Mouse (Mus musculus): ENCODE measurements around the gene Vrk1.

Vrk1 gene

DNA sequence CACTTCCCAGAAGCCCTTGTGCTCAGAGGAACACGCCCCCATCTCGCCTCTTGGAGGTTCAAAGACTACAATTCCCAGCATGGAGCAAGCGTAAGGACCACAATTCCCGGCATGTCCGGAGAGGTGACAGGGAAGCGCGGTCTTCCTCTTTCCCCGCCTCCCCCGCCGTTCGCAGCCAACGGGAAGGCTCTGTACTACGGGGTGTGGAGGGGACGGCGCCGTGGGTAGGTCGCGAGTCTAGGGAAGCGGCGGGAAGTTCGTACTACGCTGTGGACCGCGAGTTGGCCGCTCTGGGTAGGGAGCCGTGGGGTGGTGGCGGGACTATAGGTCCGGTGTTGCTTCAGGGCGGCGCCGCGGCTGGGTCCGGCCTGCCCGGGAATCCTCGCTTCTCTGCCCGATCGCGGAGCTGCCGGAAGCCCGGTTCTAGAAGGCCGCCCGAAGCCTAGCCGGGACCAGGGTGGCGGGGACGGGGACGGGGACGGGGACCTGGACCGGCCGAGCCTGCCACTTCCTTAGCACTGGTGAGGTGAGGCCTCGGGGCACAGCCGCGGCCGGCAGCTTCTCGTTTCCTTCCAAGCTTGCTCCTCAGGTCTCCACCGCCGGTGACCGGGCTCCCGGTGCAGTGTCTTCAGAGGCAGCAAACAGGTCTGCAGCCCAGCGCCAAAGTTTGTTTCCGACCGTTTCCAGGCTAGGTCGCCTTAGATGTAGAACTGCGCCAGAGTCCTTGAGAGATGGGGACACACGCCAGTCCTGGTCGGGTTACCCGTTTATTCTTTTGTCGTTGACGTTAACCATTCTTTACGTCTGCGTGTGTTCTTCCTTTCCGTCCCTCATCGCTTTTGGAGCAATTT is at the start of gene Vrk1:
Vrk1 (plus strand) TSS at position 164 of the 851 bp plus-strand sequence.
- peak; percentile 93 for DNase-seq (ENCODE audit: low read depth, low spot score)

DNA sequence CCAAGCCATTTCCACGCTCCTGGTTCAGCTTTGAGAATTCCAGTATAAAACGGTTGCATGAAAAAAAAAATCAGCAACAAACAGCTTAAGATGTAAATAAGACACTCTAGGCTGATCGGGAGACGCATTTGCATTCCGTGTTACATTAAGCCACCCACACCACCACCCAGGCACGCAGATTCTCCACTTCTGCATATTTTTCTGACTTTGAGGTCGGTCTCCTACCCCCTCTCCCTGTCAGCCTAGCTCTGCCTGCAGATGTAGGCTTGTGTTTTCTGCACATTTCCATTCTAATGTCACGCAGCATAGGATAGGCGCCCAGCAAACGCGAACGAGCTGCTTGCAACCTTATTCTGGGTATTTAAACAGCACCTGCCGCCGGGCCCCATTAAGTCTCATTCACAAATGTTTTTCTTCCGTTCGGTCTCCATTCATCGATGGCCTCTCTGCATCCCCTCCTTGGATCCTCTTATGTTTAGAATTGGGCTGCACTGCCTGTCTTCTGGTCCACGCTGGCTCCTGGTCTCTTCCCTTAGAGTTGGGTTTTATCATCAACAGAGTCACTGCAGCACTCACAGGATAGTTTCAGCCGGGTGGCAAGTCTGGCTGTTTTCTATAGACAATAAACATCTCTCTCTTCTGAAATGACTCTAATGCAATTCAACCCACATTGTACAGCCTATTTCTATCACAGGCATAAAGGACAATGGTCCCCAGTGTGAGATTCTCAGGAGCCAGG is 49.3 kb upstream of the Vrk1 start:
- no peak for DNase-seq (ENCODE audit: low read depth, low spot score)

DNA sequence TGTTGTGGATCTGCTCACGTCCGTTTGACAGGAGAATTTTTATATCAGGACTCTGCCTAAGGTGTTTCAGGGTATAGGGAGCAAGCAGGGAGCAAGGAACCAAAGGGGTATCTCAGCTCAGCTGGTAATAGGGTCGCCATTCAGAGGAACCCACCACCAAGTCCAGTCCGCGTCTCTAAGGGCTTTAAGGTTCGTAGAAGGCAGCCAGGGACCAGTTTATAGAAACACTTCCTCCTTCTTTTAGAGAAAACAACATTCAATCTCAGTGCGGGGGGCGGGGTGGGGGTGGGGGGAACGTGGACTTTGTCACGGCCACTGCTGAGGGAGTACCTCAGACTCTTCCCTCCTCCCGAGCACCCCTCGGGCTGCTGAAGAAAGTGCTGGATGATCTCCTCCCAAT is 48.4 kb upstream of the Vrk1 start:
- DNase-seq (ENCODE audit: low read depth, low spot score), result no peak

DNA sequence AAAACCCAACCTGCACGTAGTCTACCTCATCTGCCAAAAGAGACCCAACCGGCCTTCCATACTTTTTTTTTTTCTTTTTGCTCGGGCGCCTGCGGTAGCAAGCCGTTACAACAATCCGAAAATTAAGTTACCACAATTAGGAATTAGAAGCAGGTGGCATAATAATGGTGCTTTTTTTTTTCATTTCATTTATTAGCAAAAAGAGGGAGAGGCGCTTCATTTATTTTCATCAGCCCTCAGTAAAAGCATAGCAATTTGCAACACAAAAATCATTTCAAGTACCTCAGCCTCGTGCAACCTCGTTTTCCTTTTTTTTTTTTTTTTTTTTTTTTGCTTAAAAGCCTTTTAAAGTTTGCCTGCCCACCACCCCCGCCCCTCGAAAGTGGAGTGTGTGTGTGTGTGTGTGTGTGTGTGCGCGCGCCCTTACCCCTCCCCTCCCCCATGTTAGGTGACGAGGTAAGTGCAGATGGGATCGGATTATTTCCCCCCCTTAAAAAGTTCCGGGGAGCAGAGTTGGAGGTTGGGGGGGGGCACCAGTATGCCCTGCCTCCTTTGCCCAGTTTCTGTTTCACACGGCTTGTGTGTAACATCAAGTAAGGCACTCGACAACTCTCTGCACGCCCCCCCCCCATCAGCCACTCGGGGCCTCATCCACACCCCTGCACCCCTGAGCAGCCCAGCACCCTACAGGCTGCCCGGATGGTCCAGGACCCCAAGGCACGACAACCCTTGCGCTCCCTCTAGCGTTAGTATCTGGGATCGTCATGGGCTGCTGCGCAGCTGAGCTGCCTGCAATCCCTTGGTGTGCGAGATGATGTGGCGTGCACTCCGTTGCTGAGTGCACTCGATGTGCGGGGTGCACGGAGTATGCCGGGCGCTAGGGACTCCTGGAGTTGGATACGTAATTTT is 47.7 kb upstream of the Vrk1 start:
- peak; percentile 64 for DNase-seq (ENCODE audit: low read depth, low spot score)

DNA sequence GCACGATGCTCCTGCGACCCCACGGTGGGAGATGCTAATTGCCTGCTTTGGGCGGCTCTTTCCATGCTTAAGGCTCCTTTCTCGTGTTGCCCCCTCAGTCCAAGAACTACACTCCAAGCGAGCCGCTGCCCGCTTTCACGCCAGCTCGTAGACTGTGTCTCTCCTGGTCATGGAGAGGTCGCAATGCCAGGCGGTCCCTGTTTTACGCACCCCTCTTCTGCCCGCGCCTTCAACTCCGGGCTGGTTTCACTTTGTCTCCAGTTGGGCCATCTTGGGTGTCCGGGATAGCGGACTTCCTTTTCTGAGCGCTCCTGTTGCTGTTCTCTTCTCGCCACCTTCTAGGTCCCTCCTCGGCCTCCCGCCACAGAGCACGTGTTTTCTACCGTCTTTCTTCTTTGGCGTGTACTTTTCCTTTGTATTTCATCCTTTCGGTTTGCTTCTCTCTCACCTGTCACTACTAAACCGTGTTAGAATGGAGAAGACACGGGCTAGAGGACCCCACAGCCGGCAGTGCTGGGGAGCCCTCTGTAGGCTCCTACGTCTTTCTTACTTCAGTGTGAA is 46.9 kb upstream of the Vrk1 start:
- DNase-seq (ENCODE audit: low read depth, low spot score), result no peak

DNA sequence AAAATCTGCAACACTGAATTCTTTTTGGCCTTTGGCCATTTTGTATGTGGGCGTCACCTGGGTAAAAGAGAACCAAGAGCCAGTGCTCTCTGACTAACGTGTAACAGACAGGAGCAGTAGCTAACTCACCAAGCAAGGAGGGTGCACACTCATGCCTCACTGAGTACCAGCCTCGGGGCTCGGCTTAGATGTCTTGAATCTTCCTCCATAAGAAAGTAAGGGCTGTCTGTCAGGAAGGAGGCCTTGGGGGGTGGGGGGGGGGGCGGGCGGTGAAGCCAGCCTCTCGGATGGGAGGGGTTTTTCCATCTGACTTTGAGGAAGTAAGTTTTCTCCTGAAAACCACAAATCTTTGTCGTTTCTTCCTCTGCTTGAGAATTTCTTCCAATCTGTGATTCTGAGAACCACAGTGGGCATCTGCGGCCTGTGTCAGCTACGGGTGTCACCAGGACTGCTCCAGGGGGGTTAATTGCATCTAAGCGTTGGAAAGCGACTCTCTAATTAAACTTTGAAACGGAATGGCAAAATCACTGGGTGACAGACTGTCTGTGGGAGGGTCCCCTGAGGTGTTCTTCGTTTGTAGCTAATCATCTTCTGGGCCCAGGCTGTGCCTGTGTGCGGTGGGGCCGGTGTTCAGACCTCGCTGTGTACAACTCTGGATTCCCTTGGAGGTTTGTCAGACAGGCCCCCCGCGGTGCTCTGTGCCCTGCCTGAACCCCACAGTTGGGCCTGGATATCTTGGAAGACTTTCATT is 43.0 kb upstream of the Vrk1 start:
- no peak for DNase-seq (ENCODE audit: low read depth, low spot score)

DNA sequence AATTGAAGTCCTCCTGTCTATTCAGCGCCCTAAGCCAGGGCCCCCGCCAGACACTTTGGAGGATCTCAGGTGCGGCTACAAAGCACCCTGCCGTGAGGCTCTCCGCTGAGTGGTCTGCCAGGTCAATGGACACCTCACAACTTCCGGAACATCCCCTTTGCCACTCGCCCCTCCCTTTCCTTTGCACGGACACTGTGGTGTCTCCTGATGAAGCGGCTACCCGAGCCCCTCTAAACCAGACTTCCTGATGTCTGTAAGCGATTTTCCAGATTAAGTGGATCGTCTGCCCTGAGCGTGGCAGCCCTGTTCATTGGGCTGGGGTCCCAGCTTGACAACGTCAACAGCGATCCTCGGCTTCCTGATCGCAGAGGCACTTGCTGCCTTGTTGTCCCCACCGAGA is 42.2 kb upstream of the Vrk1 start:
- no peak for DNase-seq (ENCODE audit: low read depth, low spot score)

DNA sequence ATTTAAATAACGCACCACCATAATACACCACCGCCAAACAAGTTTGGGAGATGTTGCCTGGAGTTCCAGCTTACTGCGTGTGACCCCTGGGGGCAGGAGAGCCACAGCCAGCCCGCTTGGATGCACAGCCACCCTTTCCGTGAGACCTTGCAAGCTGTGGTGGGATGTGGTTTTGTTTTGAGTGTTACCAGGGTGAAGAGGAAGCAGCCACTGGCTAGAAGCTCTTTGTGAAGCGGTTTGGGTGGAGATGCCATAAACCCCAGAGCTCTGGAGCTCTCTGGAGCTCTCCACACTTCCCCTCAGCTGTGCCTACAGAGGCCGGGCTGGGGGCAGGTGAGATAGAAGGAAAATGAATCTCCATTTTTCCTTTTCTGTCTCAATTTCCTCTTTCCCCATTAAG is 38.8 kb upstream of the Vrk1 start:
- no peak for DNase-seq (ENCODE audit: low read depth, low spot score)

DNA sequence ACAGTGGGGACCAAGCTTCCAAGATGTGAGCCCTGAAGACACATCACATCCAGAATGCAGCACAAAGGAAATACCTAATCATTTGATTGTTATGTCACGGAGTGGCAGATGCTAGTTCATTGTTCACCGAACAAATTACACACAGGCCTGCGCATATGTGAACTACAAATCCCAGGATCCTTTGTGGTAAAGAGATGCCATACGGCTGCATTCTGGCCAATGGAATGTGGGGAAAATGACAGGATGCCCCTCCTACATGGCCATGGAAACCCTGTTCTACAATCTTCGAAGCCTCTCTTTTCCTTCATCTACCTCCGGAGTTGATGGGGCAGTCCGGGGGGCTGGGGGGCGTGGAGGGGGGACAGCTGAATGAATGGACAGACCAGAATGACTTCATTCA is 37.4 kb upstream of the Vrk1 start:
- no peak for DNase-seq (ENCODE audit: low read depth, low spot score)

DNA sequence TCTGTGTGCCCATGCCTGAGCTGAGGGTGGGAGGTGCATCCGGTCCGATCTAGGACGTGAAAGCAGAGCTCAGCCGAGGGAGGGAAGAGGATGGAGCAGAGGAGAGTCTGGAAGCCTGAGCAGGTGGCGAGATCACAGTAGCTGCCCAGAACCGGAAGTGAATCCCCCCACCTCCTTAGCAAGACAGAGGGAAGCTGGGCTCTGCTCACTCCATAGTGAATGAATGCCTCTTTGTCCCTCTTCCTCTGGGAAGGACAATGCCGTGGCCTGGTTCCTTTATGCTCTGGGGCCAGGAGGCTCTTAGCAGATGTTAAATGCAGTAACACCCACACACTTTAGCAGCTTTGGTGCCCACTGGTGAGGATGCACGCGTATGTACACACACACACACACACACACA is 36.3 kb upstream of the Vrk1 start:
- DNase-seq (ENCODE audit: low read depth, low spot score), result no peak

DNA sequence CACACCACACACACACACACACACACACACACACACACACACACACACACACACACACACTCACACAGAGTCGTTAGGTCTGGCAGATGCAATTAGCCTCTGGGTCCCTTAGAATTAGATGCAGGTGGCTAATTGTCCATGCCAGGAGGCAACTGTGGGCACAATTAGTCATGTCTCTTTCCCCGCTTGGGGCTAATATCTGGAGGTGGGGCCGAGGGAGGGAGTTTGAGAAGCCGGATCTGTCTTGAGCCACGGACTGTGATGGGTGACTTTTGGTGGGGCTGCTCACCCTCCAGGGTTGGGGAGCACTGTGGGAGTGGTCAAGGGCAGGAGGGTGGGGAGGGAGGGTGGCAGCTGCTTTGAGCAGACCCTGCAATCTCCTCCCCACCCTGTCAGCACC is 35.9 kb upstream of the Vrk1 start:
- DNase-seq (ENCODE audit: low read depth, low spot score), result no peak

DNA sequence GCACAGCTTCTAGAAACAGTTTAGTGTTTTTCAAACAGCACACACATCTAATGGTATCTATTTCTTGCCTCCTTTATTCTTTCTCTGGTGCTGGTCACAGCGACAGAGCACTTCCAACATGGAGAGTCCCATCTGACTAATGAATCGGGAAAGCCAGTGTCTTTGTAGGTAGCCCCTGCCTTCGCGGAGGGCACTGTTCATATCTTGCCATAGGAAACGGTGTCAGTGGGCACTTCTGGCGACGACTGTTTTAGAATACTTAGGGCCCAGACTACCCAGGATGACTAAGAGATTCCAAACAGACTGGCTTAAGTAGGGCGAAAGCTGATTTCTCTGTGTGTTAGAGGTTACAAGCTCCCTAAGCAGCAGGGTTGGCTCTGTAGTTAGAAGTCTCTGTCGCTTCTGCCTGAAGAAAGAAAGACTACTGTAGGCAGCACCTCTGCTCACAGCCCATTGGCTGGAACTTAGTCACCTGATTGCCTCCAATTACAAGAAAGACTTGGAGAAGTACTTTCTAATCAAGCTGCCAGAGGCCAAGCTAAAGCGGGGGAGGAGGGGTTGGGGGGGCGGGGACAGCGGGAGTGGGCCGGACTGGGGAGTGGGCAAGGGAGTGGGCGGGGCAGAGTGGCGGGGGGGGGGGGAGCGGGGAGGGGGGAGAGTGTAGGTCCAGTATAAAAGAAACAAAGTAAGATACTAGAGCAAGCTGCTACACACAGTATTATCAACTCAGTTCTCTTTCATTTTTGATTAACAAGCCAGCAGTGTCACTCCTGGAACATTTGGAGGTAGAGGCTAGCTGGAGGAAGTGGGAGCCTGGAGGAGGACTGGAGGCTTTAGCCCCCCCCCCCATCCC is 28.7 kb upstream of the Vrk1 start:
- no peak for DNase-seq (ENCODE audit: low read depth, low spot score)

DNA sequence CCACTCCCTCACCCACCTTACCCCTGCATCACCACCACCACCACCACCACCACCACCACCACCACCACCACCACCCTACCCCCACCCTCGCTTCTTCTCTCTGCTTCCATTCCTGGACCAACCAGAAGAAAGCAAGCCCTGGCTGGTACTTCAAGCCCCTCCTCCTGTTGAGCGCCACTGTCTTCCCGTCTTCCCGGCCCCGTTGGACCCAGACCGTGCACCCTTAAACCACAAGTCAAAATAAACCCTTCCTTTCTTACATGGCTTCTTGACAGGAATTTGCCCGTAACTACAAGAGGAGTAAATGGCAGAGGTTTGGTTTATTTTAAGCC is 28.1 kb upstream of the Vrk1 start:
- no peak for DNase-seq (ENCODE audit: low read depth, low spot score)

DNA sequence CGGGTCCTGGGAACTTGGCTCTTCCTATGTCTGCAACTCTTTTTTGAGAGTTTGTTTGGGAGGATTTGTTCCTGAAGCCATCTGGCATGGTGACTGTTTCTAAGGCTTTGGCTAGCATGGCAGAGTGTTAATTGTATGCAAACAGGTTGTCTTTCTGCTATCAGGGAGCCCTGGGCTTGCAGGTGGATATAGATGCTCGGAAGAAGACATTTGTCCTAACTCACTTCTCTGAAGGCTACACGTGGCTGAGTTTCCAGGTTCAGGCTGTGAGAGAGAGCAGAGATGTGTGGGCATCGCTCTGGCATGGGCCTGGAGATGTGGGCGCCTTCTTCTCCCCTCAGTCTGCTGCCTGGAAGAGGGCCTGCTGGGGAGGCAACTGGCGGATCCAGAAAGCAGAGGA is 27.4 kb upstream of the Vrk1 start:
- DNase-seq (ENCODE audit: low read depth, low spot score), result no peak

DNA sequence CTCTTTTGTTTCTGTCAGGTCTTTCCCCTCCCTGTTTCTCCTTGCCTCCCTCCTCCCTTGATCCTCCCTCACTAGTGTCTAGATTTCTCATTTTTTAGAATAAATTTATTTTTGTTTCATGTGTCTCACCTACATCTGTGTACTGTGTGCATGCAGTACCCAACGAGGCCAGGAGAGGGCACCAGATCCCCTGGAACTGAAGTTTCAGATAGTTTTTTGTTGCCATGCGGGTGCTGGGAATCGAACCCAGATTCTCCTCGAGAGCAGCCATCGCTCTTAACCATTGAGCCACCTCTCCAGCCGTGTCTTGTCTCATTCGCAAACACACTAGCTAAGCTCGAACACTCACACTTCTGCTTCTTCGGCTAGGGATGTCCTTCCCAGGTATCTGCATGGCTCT is 26.5 kb upstream of the Vrk1 start:
- no peak for DNase-seq (ENCODE audit: low read depth, low spot score)

DNA sequence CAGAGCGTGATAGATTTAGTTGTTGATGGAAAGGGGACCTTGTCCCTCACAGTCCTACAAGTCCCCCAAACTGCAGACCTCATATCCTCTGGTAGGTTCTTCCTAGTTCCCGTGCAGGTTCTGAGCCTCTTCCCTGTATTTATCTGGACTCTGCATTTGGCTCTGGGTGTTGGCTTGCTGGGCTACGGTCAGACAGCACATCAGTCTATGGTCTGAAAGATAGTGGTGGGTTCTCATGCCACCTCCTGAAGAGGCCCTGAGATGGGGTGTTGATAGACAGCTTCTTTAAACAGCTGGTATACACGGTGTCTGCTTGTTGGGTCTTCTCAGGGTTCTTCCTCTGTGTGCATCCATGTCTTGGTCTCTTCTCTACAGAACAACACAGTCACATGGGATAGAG is 21.6 kb upstream of the Vrk1 start:
- DNase-seq (ENCODE audit: low read depth, low spot score), result no peak

DNA sequence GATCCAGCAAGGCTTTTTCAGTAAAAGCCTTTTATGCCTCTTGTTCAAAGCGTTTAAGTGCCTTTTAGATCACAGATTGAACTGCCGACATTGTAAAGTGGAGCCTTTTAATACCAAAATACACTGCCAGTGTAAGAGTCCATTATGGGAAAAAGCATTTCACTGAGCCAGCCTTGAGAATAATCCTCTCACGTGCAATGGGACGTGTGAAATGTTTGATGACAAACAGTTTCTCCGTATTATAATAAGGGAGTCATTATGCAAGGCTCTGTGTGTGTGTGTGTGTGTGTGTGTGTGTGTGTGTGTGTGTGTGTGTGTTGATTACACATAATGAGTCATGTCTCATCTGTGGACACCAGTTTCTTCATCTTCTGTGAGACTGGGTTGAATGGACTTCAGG is 17.3 kb upstream of the Vrk1 start:
- no peak for DNase-seq (ENCODE audit: low read depth, low spot score)

DNA sequence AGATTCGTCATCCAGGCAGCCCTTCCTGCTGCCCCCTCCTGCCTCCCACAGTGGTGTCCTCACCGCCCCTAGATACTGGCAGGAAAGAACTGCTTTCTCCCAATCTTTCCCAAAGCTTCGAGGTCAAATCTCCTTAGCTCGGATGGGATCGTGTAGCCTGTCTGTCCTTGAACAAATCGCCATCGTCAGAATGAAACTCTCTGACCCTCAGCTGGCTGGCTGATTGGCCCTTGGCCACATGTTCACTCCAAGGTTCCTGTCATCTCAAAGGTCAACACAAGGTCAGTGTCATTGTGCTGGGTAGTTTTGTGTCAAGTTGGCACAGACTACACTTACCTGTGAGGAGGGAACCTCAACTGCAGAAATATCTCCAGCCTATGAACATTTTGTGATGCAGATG is 16.7 kb upstream of the Vrk1 start:
- no peak for DNase-seq (ENCODE audit: low read depth, low spot score)

DNA sequence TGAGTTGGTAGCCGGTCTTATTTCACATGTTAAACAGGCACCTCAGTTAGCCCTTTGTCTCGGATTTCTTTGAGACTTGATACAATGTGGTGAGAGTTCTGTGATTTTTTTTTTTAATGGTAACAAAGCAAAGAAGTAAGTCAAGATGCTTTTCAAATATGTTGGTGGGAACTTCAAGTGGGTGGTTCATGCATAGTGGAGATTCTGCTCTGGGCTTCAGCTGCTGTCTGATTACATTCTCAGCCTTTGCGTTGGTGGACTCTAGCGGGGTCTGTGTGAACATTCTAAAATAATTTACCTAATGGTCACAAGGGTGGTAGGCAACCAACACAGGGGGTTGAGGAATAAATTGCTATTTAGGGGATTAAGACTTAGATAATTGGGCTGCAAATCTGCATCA is 14.1 kb upstream of the Vrk1 start:
- DNase-seq (ENCODE audit: low read depth, low spot score), result no peak

DNA sequence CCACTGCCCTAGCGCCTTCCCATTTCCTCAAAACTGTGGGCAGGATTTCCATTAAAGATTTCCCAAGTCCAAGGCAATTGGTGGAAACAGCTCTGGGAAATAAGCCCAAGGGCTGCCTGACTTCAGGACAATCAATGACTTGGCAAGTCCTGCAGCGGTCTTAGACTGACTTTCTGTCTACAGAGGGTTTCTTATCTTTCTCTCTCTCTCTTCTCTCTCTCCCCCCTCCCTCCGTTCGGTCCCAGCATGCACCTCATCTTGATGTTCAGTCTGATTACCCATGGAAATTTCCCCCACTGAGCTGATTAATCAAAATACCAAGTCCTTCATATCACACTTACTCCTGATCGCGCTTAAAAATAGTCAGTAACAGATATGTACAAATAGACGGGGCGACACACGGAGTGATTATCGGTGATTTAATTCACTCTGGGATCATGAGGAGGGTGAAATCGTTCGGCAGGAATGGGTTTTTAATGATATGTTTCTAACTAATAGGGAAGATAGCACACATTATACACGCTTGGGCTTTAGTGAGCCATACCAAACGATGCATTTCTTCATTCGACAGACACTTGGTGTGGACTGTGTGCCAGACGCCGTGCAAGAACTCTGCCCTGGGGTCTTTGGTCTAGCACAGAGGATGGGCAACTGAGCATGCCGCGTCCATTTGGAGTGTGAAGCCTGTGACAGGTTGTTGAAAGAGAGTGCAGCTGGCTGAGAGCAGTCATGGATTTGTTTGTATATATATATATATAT is 12.8 kb upstream of the Vrk1 start:
- no peak for DNase-seq (ENCODE audit: low read depth, low spot score)

Measured in retina, adult 2 months (tissue).